Mouse (Mus musculus) neural tube, embryonic 10.5 days (tissue): ENCODE measurements around the gene Upk2.
"Not testable (repeated sequence)": the region's sequence is repeated elsewhere in the genome, so short reads cannot be mapped to it uniquely, and the experiment has no call there.

Experiments
- DNase-seq: peaks from one replicate; pipeline ENCODE4 v3.0.0-alpha.2; 2017; ENCODE audit warnings: low spot score; ENCODE audit errors: extremely low spot score

Upk2 gene

DNA sequence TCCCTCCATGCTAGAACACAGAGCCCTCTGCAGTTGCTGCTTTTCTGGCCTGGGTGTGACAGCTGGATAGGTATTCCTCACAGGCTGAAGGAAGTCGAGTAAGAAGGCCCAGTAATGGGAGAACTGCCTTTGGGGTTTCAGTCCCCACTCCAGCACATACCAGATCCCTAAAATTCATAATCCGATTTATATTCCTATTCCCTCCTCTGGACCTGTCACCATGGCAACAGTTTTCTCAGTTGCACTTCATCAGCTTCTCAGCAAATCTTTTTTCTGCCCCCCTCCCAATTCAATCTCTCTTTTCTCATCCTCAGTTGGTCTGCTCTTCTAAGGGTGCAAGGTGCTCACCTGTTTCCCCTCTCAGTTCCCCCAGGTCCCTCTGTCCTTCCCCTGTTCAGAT, 14.0 kb upstream of the Upk2 start:
- no peak for DNase-seq

DNA sequence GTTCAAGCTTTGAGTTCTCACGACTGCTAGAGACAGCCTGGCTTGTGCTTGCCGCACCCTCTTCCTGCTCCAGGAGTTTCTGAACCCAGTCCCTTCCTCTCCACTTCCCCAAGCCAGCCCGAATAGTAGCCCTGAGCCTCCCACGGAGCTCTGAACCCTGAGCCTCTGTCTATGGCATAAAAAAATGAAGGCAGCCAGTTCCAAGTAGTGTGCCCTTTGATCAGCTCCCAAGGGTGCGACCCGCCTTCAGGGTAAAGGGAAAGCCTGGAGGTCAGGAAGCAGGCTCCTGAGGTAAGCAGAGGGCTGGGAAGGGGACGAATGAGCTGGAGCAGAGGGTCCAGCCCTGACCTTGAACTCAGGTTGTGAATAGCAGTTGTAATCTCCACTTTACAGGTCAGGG, 13.4 kb upstream of the Upk2 start:
- DNase-seq: no peak

DNA sequence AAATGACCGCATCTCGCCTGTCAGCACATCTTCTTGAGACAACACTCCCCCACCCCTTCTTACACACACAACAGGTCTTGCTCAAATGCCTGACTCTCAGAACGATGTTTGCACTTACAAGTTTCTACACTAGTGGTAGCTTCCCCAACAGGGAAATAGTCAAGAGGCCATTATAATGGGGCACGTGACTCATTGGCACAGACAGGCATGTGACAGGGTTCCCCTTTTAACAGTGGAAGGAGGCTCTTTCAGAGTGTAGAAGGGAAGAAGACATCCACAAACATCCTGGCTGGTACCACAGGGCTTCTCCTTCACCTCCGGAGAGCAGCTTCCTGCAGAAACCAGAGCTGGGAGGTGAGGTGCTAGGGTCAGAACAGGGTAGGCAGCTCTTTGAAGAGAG, 7.2 kb upstream of the Upk2 start:
- DNase-seq: no peak

DNA sequence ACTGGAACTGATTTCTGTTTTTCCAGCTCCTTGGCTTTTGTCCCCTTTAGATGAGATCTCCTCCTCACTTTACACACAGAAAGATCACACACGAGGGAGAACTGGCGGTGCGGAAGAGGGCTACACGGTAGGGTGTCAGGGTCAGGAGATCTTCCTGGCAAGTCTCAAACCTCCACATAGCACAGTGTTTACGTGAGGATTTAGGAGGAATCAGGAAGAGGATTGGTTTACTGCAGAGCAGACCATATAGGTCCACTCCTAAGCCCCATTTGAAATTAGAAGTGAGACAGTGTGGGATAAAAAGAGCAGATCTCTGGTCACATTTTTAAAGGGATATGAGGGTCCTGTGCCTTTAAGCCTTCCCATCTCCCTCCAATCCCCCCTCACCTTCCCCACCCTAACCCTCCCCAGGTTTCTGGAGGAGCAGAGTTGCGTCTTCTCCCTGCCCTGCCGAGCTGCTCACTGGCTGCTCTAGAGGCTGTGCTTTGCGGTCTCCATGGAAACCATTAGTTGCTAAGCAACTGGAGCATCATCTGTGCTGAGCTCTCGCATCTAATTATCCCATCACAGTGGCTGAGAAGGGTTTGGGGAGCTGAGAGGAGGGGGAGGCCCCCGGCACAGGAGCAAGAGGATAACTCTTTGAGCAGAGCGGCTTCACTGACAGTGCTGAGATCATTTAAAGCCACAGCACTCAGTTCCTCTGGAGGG, 2.4 kb upstream of the Upk2 start:
- DNase-seq: peak; percentile 80

DNA sequence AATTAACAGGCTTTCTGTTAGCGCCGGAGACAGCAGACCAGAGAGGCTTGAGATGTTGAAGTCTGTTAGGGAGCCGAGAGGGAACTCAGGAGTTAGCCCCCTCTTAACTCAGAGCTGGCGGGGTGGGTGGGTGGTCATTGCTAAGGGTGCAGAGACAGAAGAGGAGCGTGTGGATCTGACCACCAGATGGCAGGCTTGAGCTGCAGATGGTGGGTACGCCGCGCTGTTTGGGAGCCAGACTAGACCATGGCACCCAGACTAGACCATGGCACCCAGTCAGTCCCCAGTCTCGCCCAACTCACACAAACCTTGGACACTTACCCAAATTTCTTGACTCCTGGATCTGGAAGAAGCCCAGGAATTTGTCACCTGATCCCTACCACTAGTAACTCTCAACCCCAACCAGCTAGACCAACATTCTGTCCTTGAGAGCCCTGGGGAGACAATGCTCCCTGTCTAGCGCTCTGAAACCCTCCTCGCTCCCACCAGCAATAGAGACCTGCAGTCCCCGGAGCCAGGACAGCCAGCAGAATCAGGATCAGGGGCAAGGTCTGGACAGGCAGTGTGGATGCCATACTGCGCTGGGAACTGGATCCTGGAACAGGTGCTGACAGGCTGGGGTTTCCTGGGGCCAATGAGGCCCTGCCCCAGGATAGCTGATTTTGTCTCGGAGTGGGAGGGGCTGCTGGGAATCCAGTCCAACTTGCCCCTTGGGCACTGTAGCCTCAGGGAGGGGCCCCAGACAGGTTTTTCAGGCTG, 465 bp downstream of the Upk2 start:
- DNase-seq: peak; percentile 89

DNA sequence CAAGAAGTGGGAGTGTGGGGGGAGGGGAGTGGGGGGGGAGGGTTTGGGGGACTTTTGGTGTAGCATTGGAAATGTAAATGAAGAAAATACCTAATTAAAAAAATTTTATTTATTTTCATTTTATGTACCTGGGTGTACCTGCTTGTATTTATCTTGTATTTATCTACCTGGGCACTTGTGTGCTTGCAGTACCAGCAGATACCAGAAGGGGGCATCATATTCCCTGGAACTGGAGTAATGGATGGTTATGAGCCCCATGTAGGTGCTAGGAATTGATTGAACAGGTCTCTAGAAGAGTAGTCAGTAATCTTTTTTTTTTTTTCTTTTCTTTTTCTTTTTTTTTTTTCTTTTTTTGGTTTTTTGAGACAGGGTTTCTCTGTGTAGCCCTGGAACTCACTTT, 4.4 kb downstream of the Upk2 start:
- no peak for DNase-seq

DNA sequence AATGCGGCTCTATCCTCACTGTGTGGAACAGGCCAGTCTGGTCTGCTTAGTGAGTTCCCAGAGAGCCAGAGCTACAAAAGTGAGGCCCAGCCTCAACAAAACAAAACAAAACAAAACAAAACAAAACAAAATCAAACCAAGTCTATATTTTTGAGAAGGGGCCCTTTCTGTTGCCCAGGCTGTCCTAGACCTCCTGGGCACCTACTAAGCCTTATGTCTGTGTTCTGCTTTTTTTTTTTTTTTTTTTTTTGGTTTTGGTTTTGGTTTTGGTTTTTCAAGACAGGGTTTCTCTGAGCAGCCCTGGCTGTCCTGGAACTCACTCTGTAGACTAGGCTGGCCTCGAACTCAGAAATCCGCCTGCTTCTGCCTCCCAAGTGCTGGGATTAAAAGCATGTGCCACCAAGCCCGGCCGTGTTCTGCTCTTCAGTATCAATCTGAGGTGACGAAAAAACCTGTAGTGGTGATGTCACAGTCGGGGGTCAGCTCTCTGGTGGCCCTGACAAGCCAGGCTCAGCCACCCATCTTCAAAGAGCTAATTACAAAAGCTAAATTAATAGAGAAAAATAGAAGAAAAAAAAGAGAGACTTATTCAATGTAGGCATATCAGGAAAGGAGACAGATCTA, 10.3 kb downstream of the Upk2 start:
- not testable (repeated sequence) for DNase-seq

DNA sequence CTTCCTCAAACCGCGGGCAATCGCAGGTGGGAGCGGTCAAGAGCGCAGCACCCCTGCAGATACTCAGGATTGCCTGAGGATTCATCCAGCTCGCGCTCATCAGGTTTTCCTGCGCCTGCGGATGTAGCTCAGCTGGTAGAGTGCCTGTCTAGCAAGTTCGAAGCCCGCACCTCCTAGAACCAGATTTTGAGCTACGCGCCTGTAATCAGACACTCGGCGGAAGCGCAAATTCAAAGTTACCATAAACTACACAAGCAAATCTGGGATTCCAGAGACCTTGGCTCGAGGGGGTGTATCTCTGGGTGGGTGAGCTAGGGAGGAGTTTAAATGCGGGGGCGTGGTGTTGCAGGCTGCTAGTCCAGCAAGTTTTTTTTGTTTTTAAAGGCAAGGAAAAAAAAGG, 13.8 kb downstream of the Upk2 start, which contains the start of gene Foxr1:
Gene Foxr1, minus strand, starts transcription at position 176 of the 400 bp plus-strand sequence.
- no peak for DNase-seq

DNA sequence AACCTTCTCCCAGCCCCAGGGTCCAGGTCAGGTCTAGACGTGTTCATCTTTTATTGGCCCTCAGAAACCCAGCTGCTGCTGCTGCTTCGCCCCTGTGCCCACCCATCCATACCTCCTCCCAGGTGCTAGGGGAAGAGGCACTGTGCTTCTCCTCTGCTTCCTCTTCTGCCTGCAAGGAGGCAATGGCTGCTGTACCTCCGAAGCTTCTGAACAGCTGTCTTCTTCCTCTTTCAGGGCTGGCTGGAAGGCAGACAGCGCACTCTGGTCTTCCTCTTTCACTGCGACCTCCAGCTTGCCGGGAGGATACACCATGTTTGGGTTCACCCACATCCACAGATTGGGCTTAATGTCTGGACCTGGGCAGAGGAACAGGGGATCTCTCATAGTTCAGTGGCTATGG, 19.0 kb downstream of the Upk2 start:
- no peak for DNase-seq

DNA sequence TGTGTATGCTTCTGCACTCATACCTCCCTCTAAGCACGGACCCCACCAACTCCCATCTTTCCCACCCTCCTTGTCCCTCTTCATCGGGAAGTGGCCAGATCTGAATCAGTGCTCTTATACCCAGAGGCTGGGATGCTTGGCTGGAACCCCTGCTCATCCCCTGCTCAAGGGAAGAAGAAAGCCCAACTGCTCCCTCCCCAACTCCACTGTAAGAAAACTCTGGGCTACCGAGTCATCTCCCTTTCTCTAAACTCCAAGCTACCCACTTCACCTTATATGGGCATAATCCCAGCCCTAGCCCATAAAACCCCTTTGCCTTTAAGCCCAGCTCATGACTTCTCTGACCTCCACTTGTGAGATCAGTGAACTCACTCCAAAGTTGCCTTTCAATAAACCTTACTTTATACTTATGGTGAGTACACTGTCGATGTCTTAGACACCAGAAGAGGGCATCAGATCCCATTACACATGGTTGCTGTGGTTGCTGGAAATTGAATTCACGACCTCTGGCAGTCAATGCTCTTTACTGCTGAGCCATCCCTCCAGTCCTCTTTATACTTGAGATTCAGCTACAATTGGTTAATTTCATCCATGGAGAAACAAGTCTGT, 22.1 kb downstream of the Upk2 start:
- DNase-seq: no peak

DNA sequence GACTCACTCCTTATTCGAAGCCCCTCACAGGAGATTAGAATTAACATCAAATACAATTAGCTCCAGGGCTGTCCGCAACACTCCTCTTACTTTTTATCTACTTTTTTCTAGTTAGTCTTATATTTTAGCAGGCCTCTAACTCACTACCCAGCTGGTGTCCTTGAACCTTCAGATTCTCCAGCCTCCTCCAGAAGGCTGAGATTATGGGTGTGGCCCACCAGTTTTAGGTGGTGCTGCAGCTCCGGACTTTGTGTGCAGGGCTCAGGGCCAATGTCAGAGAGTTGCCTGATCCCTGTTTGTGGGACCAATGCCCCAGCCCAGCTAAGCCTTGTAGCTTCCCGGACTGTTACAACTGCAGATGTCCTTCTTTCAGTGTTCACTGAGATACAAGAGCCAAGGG, 31.2 kb downstream of the Upk2 start:
- DNase-seq: no peak

DNA sequence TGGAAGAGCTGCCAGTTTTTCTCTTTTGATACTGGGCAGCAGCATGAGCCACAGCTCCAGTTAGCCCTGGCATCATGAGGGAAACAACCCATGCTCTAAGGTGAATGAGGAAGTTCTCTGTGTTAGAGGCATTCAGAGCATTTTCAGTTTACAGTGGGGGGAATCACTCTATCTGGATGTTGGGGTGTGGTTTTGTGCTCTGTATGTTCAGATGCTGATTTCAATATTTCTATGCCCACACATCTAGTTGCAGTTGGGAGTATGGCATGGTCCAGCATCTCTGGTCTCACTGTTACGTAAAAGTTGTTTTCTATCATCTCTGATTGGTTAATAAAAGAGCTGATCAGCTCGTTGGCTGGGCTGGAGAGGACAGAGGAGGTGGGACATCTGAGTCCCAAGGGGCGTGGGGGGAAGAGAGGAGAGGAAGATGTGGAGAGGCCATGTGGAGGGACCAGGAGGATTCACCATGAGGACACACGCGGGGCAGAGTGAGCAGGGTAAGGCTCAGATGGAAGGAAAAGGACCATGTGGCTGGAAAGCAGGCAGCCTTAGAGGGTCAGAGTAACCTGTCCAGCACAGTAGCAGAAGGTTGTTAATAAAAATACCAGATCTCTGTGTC, 34.4 kb downstream of the Upk2 start:
- DNase-seq: no peak

DNA sequence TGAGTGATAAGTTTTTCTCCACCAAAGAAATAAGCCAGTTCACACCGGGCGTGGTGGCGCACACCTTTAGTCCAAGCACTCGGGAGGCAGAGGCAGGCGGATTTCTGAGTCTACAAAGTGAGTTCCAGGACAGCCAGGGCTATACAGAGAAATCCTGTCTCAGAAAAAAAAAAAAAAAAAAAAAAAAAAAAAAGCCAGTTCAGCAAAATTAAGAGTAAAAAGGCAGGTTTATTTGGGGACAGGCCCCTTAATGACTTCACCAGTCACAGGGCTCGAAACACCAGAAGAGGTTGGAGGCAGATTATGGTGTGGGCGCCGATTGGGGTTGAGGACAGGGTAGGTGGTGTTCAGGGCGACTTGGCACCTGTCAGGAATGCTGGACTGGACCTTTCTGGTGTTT, 35.0 kb downstream of the Upk2 start:
- DNase-seq: not testable (repeated sequence)

DNA sequence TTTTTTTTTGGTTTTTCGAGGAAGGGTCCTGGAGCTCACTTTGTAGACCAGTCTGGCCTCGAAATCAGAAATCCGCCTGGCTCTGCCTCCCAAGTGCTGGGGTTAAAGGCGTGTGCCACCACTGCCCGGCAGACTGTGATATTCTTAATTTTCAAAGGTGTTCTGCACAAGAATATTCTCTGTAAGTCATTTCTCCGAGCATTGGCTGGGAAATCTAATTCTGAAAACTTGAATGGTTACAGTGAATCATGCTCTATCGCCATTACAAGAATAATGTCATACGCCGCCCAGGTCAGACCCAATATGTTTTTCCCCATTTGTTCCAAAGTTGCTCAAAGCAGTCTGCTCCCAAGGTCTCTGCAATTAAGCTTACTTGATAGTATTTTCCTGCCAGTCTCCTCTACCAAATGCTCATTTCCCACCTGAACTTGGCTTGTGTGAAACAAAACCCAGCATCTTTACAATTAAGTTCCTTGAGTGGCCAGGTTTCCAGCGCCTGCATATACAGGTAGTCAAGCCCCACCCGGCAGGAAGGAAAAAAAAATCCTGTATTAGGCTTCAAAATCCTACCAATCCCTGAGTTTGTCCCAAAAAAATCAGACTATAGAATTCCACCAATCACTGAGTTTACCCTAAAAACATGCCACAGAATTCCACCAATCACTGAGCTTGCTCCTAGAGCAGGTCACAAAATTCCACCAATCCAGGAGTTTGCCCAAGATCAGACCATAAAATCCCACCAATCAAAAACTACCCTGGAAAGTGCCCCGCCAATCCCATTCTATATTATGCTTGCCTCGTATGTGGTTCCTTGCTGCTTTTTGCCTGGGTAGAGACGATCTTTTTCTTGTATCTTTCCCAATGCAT, 36.0 kb downstream of the Upk2 start, which contains the start of gene Ccdc84:
Gene Ccdc84, minus strand, starts transcription at position 51 of the 867 bp plus-strand sequence.
- no peak for DNase-seq

DNA sequence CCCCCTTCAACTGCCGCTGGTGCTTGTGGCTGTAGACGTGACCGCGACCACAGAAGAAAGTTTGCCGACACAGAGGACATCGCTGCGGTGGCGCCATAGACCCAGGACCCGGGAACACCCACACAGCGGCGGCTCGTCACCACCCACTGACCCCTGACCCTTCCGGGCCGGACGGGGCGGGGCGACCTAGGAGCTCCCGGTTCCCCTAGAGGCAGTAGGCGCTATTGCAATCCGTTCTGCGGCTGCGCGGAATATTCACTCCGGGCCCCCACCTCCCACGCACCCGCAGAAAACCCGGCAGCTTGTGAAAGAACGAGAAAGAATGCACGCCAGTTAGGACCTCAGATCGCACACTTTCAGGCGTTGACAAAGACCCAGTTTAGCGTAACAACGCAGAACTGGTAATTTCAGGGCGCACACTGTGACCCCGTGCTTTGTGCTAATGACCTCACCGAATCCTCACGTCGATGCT, 36.8 kb downstream of the Upk2 start:
- DNase-seq: peak; percentile 95

DNA sequence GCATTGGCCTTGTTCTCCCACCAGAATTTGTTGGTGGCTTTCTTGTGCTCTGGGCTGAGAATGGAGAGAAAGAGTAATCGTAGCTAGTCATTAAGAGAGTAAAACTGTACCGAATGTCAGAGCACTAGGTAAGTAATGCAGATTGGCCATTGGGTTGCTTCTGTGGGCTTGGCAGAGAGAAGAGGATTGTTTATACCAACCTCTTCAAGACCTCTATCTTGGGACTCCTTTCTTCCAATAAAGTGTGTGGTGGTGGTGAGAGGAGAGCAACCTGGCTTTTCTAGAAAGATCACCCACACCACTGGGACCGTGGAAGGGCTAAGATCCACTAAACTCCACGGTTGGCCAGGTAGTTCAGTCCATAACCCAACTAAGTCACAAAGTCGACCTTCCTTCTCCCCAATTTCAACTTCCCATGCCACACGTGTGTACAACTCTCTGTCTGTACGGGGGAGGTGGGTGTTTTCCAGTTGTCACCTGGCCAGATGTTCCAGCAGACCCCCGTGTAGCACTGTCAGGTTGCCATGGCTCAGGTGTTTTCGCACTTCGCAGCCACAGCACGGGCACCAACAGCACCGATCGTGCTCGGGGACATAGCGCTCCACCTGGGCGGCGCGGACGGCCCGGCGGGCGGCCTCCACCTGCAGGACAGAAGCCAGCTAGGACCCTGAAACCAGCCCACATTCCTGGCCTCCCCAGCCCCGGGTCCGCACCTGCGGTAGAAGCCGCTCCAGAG, 37.5 kb downstream of the Upk2 start:
- no peak for DNase-seq

DNA sequence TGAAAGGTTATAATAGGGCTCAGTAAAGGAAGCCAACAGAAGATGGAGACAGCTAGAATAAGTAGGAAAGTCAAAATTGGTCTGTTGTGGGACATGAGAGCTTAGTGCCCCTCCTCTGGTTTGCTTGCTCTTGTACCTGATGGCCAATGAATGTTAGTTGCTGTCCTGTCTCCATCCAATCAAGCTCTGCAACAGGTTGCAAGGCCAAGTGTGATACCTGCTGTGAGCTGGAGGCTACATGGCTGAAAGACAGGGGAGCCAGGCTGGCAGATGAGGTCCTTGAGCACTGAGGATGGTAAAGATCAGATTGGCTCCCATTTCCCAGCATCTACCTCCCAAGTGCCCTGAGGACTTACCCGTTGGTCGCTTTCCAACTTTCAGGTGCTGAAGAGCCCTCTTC, 42.0 kb downstream of the Upk2 start:
- DNase-seq: no peak

DNA sequence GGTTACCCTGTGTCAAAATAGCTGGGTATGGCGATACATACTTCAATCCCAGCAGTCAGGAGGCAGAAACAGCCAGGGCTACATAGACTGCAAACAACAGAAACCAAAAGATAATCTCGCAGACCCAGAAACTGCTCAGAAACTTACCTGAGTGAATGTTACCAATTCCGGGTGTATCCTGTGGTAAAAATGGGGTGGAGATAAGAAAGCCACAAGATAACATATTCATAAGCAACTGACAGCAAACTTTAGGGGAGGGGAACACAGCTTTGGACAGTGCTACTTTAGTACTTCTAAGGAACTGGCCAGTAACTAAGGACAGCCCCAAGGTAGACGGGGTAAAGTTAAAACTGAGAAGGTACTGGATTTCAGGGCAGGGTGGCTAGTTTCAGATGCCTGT, 42.5 kb downstream of the Upk2 start:
- no peak for DNase-seq

DNA sequence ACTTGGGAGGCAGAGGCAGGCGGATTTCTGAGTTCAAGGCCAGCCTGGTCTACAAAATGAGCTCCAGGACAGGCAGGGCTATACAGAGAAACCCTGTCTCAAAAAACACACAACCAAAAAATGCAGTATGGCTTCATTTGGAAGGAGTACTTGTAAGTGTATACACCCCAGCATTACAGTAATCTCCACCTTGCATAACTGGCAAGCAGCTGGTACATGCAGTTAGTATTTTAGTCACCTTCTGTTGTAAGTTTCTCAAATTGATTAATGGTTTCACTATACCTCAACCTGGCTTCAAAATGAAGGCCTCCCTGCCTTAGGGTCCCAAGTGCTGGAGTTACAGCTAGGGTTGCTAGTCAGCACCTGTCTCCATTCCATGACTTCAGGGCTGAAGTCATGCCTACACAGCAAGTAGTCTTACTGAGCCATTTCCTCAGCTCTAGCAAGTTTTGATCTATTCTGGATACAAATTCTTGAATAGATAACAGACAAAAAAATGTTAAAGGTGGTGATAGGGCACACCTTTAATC, 43.1 kb downstream of the Upk2 start:
- no peak for DNase-seq
